Comparison of ENCODE assay signal across 7 mouse cellular contexts in genomic region chr6:91685896-91686295, GRCm38 (mm10). TPM values are rescaled to one million over a fixed set of nuclear protein-coding genes. Genes with fewer than 3 reads are reported as not detected.
DNase-seq lines count a peak whose midpoint lies in the region; ATAC-seq and TF ChIP-seq lines count a peak whose summit lies in the region.

No protein-coding gene starts in this region.

- WGBS in hindbrain, embryonic 10.5 days: 75% methylated on average over 7 of the region's 7 CpGs
- 65% methylated on average over 7 of the region's 7 CpGs for WGBS in lung, embryonic 16.5 days

- no peak for ATAC-seq in lung, embryonic 16.5 days (ENCODE audit: low read depth)

- intact Hi-C loops in left cerebral cortex, postnatal 36 days (cut with DNase I): loop anchor here (2.0 to 5.0 kb wide), 3 partner anchors 46 to 169 kb away; partner anchors contain the start of genes Lsm3 and Xpc

- no peak for TF ChIP-seq CTCF in E14TG2a.4 (conservative IDR thresholded peaks at IDR 0.05; ENCODE audit: low read length)

- H3K4me3 ChIP-seq in E14TG2a.4 (replicated peaks; ENCODE audit: low read length): peak overlapping the region; percentile 97
- peak overlapping the region; percentile 82 for H3K4me3 ChIP-seq in hindbrain, embryonic 10.5 days
- peak overlapping the region; percentile 90 for H3K4me3 ChIP-seq in lung, embryonic 16.5 days (ENCODE audit: low read length)

- peaks cover 79% of the 10 kb centered on the region for H3K4me1 ChIP-seq in E14TG2a.4 (replicated peaks; ENCODE audit: low read depth, low read length)
- peaks cover 75% of the 10 kb centered on the region for H3K4me1 ChIP-seq in hindbrain, embryonic 10.5 days (replicated peaks)
- H3K4me1 ChIP-seq in lung, embryonic 16.5 days (replicated peaks; ENCODE audit: control insufficient read depth, insufficient read depth, low read length): peaks cover 42% of the 10 kb centered on the region

- no peak overlapping the region for H3K9ac ChIP-seq in lung, embryonic 16.5 days (ENCODE audit: low read length)

- H3K27me3 ChIP-seq in E14TG2a.4 (ENCODE audit: insufficient read depth, low read length): no peaks in the 10 kb centered on the region
- no peaks in the 10 kb centered on the region for H3K27me3 ChIP-seq in hindbrain, embryonic 10.5 days (ENCODE audit: insufficient read depth, poor library complexity, severe bottlenecking)
- H3K27me3 ChIP-seq in lung, embryonic 16.5 days (ENCODE audit: control insufficient read depth, insufficient read depth, low read depth, low read length): no peaks in the 10 kb centered on the region

- peak; percentile 45 to 53 for DNase-seq in adrenal gland, postnatal 36 days
- no peak for DNase-seq in hindbrain, embryonic 10.5 days (ENCODE audit: low spot score)
- no peak for DNase-seq in left cerebral cortex, postnatal 36 days (ENCODE audit: low spot score in 2 of 2)
- DNase-seq in cerebellum, postnatal 14 days: no peak
- DNase-seq in cerebellum, adult 9-10 months: no peak

- no peaks in the 10 kb centered on the region for H3K9me3 ChIP-seq in E14TG2a.4 (ENCODE audit: low read length)
- H3K9me3 ChIP-seq in hindbrain, embryonic 10.5 days: no peaks in the 10 kb centered on the region
- no peaks in the 10 kb centered on the region for H3K9me3 ChIP-seq in lung, embryonic 16.5 days (ENCODE audit: control insufficient read depth, low read length)

- peak overlapping the region; percentile 92 for H3K4me2 ChIP-seq in lung, embryonic 16.5 days (ENCODE audit: low read depth, low read length)

- 0 out of 2 replicates have a peak overlapping the region, but pooled peaks have one; percentile 6 for H3K27ac ChIP-seq in hindbrain, embryonic 10.5 days
- H3K27ac ChIP-seq in lung, embryonic 16.5 days (ENCODE audit: low read length): no peak overlapping the region

- H3K36me3 ChIP-seq in E14TG2a.4 (ENCODE audit: insufficient read depth, low read length): peaks cover 47% of the 10 kb centered on the region
- peaks cover 8% of the 10 kb centered on the region for H3K36me3 ChIP-seq in hindbrain, embryonic 10.5 days
- H3K36me3 ChIP-seq in lung, embryonic 16.5 days (ENCODE audit: control insufficient read depth, insufficient read depth, low read length): no peaks in the 10 kb centered on the region

RNA-seq across cellular contexts. Expression of gene Slc6a6, which starts 2.0 kb away (rescaled TPM):
- total RNA-seq in adrenal gland, postnatal 36 days (2021): 100 to 1,000 TPM; 331 to 678 TPM
- polyA plus RNA-seq in hindbrain, embryonic 10.5 days (2016; fragmentation: Nextera tagmentation; extraction: Ambion mirVana): 58.9 and 60.0 TPM in 2 replicates
- polyA plus RNA-seq in lung, embryonic 16.5 days (2015; fragmentation: Nextera tagmentation; extraction: Ambion mirVana): 47.1 and 51.7 TPM in 2 replicates
- 100 to 1,000 TPM; 120 to 170 TPM for total RNA-seq in left cerebral cortex, postnatal 36 days (2021)

Comparison
In these comparisons a context has a peak if more than half of its experiments do, and no peak if none do; other contexts are left out.
1. DNase-seq: peak in adrenal gland, postnatal 36 days (2 of 2); none in hindbrain, embryonic 10.5 days (single experiment), left cerebral cortex, postnatal 36 days (0 of 2), cerebellum, postnatal 14 days (0 of 2) and cerebellum, adult 9-10 months (single experiment).
2. Peak in every context shown above with its lines, with median percentiles within 50 percentile points of each other: H3K4me3 ChIP-seq.